Mouse (Mus musculus): Measurements from ENCODE around the gene Rgp1. TPM values are rescaled to one million over a fixed set of nuclear protein-coding genes. Genes with fewer than 3 reads are reported as not detected.

The Rgp1 gene
- polyA plus RNA-seq, 1 experiment, result 31.2 TPM

- TF ChIP-seq GATA1 (IDR thresholded peaks at IDR 0.05; ENCODE audit: low read length), result peak; percentile 15
These were observed 26.5 kb downstream of the Rgp1 start for GRCm38 (mm10) chr4:43604751-43605685.

- TF ChIP-seq GATA1 (IDR thresholded peaks at IDR 0.05; ENCODE audit: low read length), result no peak
These were observed 34.0 kb downstream of the Rgp1 start for GRCm38 (mm10) chr4:43612534-43612933.

GRCm38 (mm10) chr4:43613060-43613730 lies 34.7 kb downstream of the Rgp1 start:
- TF ChIP-seq GATA1 (IDR thresholded peaks at IDR 0.05; ENCODE audit: low read length), result no peak

GRCm38 (mm10) chr4:43620146-43620778 lies 41.7 kb downstream of the Rgp1 start:
- TF ChIP-seq GATA1 (IDR thresholded peaks at IDR 0.05; ENCODE audit: low read length), result no peak

GRCm38 (mm10) chr4:43629106-43629817 lies 50.7 kb downstream of the Rgp1 start:
- no peak for TF ChIP-seq GATA1 (IDR thresholded peaks at IDR 0.05; ENCODE audit: low read length)

- no peak for TF ChIP-seq GATA1 (IDR thresholded peaks at IDR 0.05; ENCODE audit: low read length)
These were observed 51.6 kb downstream of the Rgp1 start for GRCm38 (mm10) chr4:43630030-43630581.

- TF ChIP-seq GATA1 (IDR thresholded peaks at IDR 0.05; ENCODE audit: low read length), result no peak
These were observed 52.1 kb downstream of the Rgp1 start for GRCm38 (mm10) chr4:43630671-43631045.

GRCm38 (mm10) chr4:43631046-43631955 lies 52.8 kb downstream of the Rgp1 start, which contains the start of gene Npr2:
Npr2 (plus strand) TSS chr4:43631935.
- no peak for TF ChIP-seq GATA1 (IDR thresholded peaks at IDR 0.05; ENCODE audit: low read length)

- no peak for TF ChIP-seq GATA1 (IDR thresholded peaks at IDR 0.05; ENCODE audit: low read length)
These were observed 53.7 kb downstream of the Rgp1 start for GRCm38 (mm10) chr4:43631956-43632920.

GRCm38 (mm10) chr4:43633296-43633695 lies 54.8 kb downstream of the Rgp1 start:
- no peak for TF ChIP-seq GATA1 (IDR thresholded peaks at IDR 0.05; ENCODE audit: low read length)

GRCm38 (mm10) chr4:43633736-43634135 lies 55.2 kb downstream of the Rgp1 start:
- TF ChIP-seq GATA1 (IDR thresholded peaks at IDR 0.05; ENCODE audit: low read length), result no peak

GRCm38 (mm10) chr4:43634621-43635374 lies 56.3 kb downstream of the Rgp1 start:
- no peak for TF ChIP-seq GATA1 (IDR thresholded peaks at IDR 0.05; ENCODE audit: low read length)
